Mouse (Mus musculus) heart, embryonic 13.5 days (tissue): Measurements from ENCODE around the gene Itgb5. TPM values are rescaled to one million over a fixed set of nuclear protein-coding genes. Genes with fewer than 3 reads are reported as not detected.

ENCODE experiments used
- ATAC-seq: fragments of 200-750 bp; cut with Nextera tagmentation; 2 replicates; pipeline ENCODE4 v1.8.0; 2017; ENCODE audit warnings: moderate TSS enrichment; ENCODE audit not compliant: insufficient number of reproducible peaks, low FRiP score, low TSS enrichment; ENCODE audit errors: extremely low read depth
- H3K27ac ChIP-seq: fragments of 300-500 bp; sonication (generic); replicated peaks from 2 replicates; pipeline ENCODE4 v1.5.1; 2015; ENCODE audit warnings: moderate library complexity, mild to moderate bottlenecking, inconsistent platforms
- H3K27me3 ChIP-seq: fragments of 300-500 bp; sonication (generic); replicated peaks from 2 replicates; pipeline ENCODE4 v1.6.1; 2015; ENCODE audit warnings: mild to moderate bottlenecking, inconsistent platforms
- H3K36me3 ChIP-seq: fragments of 300-500 bp; sonication (generic); 2 replicates; pipeline ENCODE4 v1.6.1; 2015; ENCODE audit warnings: mild to moderate bottlenecking, inconsistent platforms
- H3K4me1 ChIP-seq: fragments of 300-500 bp; sonication (generic); 2 replicates; pipeline ENCODE4 v1.6.1; 2015; ENCODE audit warnings: inconsistent platforms
- H3K4me2 ChIP-seq: fragments of 300-500 bp; sonication (generic); 2 replicates; pipeline ENCODE4 v1.6.1; 2015; ENCODE audit warnings: inconsistent platforms, mild to moderate bottlenecking, moderate library complexity
- H3K4me3 ChIP-seq: fragments of 300-500 bp; sonication (generic); 2 replicates; pipeline ENCODE4 v1.5.1; 2015; ENCODE audit warnings: moderate library complexity, mild to moderate bottlenecking, inconsistent platforms
- H3K9ac ChIP-seq: fragments of 300-500 bp; sonication (generic); 2 replicates; pipeline ENCODE4 v1.6.1; 2015; ENCODE audit warnings: inconsistent platforms, mild to moderate bottlenecking, moderate library complexity
- H3K9me3 ChIP-seq: fragments of 300-500 bp; sonication (generic); 2 replicates; pipeline ENCODE4 v1.6.1; 2016; ENCODE audit warnings: inconsistent platforms
- WGBS: fragments of 180-500 bp; shearing (Covaris S2); methylation state at CpG from one replicate; pipeline ENCODE4 v1.1.7; 2015; ENCODE audit warnings: mixed read lengths; 5-methylcytosine and 5-hydroxymethylcytosine counted together
- polyA plus RNA-seq: library from polyadenylated mRNA; unstranded; fragments of >200 nt; fragmentation: Nextera tagmentation; extraction: Ambion mirVana; gene quantifications from 2 replicates; pipeline ENCODE4 v1.2.1, GENCODE M21; 2015

The Itgb5 gene
- polyA plus RNA-seq, 1 experiment from 2014 or later, result 37.6 TPM

DNA sequence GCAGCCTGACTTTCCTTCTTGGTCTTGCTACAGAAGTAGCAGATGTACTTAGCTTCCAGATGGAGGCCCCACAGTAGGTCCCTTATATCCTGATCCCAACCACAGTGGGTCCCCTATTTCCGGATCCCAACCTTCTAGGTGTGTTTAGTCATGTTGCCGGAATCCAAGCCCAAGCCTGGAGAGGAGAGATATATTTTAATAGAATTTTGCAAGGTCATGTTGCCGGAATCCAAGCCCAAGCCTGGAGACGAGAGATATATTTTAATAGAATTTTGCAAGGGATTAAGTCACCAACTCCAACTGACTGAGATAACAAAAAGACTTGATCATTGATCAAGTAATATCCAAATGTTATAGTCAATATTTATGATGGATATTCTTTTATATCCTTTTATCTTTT is 51.3 kb downstream of the Itgb5 start:
- Histone ChIP-seq H3K9me3 (no peaks in the 10 kb centered on the region), H3K4me1 (peaks cover 87% of the 10 kb centered on the region), H3K4me2 (no peak overlapping the region), H3K9ac (no peak overlapping the region), H3K27me3 (no peaks in the 10 kb centered on the region), H3K4me3 (no peak overlapping the region), H3K27ac (no peak overlapping the region), H3K36me3 (peaks cover 14% of the 10 kb centered on the region)
- no peak for ATAC-seq
- WGBS, result 85% methylated on average over 4 of the region's 4 CpGs

GRCm38 (mm10) chr16:33882540-33882939 is 53.1 kb downstream of the Itgb5 start:
- peak; percentile 48; the same call in 1 of the 2 replicates for ATAC-seq

GRCm38 (mm10) chr16:33883046-33883975 is 53.8 kb downstream of the Itgb5 start:
- H3K4me1 ChIP-seq, result peaks cover 79% of the 10 kb centered on the region
- no peaks in the 10 kb centered on the region for H3K27me3 ChIP-seq
- H3K9ac ChIP-seq, result peak overlapping the region; percentile 59
- no peaks in the 10 kb centered on the region for H3K9me3 ChIP-seq
- H3K36me3 ChIP-seq, result peaks cover 3% of the 10 kb centered on the region; the same call in 1 of the 2 replicates
- no peak overlapping the region for H3K4me3 ChIP-seq
- 50% methylated on average over 16 of the region's 16 CpGs for WGBS
- ATAC-seq, result no peak
- no peak overlapping the region for H3K4me2 ChIP-seq
- peak overlapping the region; percentile 86 for H3K27ac ChIP-seq

More at GRCm38 (mm10) chr16:33882540-33882939, 53.1 kb downstream of the Itgb5 start:
- Histone ChIP-seq H3K9ac (peak overlapping the region; percentile 59), H3K36me3 (peaks cover 5% of the 10 kb centered on the region; the same call in 1 of the 2 replicates), H3K4me3 (no peak overlapping the region), H3K27ac (peak overlapping the region; percentile 86), H3K4me1 (peaks cover 87% of the 10 kb centered on the region), H3K9me3 (no peaks in the 10 kb centered on the region), H3K27me3 (no peaks in the 10 kb centered on the region), H3K4me2 (no peak overlapping the region)
- WGBS, result 31% methylated on average over 4 of the region's 4 CpGs

DNA sequence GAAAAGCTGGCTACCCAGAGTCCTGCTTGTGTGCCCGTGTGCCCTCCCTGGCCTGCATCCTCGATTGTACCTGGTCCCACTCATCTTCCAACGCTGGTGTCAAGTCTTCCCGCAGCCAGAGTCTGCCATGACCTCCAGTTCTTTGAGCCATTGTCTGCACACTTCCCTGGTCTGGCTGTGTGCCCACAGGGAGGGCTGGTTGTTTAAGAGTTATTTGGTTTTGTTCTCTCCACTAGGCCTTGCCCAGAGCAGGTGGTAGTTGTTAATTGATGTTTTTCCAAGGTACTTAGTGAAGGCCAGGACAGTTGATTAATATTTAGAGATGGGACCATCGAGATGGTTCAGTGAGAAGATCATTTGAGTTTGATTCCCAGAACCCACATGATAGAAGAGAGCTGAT is 54.7 kb downstream of the Itgb5 start:
- Histone ChIP-seq H3K4me2 (no peak overlapping the region), H3K9ac (no peak overlapping the region), H3K4me1 (peaks cover 76% of the 10 kb centered on the region), H3K36me3 (peaks cover 3% of the 10 kb centered on the region; the same call in 1 of the 2 replicates), H3K4me3 (no peak overlapping the region), H3K27ac (peak overlapping the region; percentile 86), H3K9me3 (no peaks in the 10 kb centered on the region), H3K27me3 (no peaks in the 10 kb centered on the region)
- ATAC-seq, result no peak
- 68% methylated on average over 5 of the region's 5 CpGs for WGBS

GRCm38 (mm10) chr16:33885021-33885471 is 55.6 kb downstream of the Itgb5 start:
- Histone ChIP-seq H3K4me2 (no peak overlapping the region), H3K36me3 (peaks cover 3% of the 10 kb centered on the region; the same call in 1 of the 2 replicates), H3K9ac (no peak overlapping the region), H3K27me3 (no peaks in the 10 kb centered on the region), H3K27ac (no peak overlapping the region), H3K9me3 (no peaks in the 10 kb centered on the region), H3K4me1 (peaks cover 71% of the 10 kb centered on the region), H3K4me3 (no peak overlapping the region)
- ATAC-seq, result no peak
- WGBS, result 37% methylated on average over 11 of the region's 11 CpGs

DNA sequence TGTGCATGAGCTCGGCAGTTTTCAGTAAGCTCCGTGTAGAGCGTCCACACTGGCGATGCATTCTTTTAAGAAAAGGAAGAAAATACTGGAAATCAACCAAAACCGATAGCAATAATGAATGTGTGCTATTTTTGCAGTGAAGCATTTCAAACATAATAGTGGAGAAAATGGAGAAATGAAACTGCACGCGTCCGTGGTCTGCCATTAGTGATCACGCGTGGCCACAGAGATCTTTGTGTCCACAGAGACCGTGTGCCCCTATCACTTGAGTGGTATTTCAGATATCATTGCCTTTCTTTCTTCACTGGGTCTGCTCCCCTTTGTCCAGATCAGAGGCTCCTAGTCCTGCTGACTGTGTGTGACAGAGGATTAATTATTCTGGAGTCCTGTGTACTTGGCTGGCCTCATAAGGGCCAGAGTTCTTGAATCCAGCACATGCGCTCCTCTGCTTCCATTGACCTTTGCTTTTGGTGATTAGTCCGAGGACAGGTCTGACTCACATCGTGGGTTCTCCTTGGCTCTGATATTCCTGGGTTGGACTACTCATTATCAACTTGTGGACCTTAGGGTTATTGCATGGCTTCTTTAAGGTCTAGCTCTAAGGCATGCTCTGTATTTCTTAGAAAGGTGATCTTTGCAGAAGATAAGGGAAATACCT is 56.3 kb downstream of the Itgb5 start:
- 82% methylated on average over 14 of the region's 14 CpGs for WGBS
- no peaks in the 10 kb centered on the region for H3K9me3 ChIP-seq
- ATAC-seq, result no peak
- peaks cover 71% of the 10 kb centered on the region for H3K4me1 ChIP-seq
- H3K36me3 ChIP-seq, result peaks cover 3% of the 10 kb centered on the region; the same call in 1 of the 2 replicates
- H3K4me2 ChIP-seq, result no peak overlapping the region
- H3K27me3 ChIP-seq, result no peaks in the 10 kb centered on the region
- H3K9ac ChIP-seq, result no peak overlapping the region
- no peak overlapping the region for H3K4me3 ChIP-seq
- H3K27ac ChIP-seq, result no peak overlapping the region

DNA sequence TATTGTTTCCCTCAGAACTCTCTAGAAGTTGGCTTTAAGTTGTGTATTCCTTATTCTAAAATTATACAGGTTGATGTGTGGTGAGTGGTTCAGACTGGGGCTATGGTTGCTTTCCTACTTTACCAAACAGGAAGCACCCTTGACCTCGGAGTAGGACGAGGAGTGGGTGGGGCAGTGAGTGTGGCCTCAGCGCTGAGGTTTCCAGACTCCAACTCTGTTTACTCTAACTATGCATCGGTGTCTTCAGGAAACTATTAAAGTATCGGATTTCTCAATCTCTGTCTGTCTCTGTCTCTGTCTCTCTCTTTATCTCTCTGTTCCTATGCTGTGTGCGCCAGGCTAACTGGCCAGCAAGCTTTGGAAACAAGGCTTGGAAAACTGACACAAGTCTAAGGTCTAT is 57.2 kb downstream of the Itgb5 start:
- peaks cover 78% of the 10 kb centered on the region for H3K4me1 ChIP-seq
- WGBS, result 38% methylated on average over 6 of the region's 6 CpGs
- no peaks in the 10 kb centered on the region for H3K9me3 ChIP-seq
- ATAC-seq, result no peak
- no peak overlapping the region for H3K4me3 ChIP-seq
- H3K27ac ChIP-seq, result no peak overlapping the region
- H3K27me3 ChIP-seq, result no peaks in the 10 kb centered on the region
- no peak overlapping the region for H3K4me2 ChIP-seq
- peaks cover 3% of the 10 kb centered on the region; the same call in 1 of the 2 replicates for H3K36me3 ChIP-seq
- H3K9ac ChIP-seq, result no peak overlapping the region

GRCm38 (mm10) chr16:33887981-33888380 is 58.5 kb downstream of the Itgb5 start:
- WGBS, result 85% methylated on average over 2 of the region's 2 CpGs
- H3K27me3 ChIP-seq, result no peaks in the 10 kb centered on the region
- H3K4me1 ChIP-seq, result peaks cover 78% of the 10 kb centered on the region
- no peak overlapping the region for H3K4me3 ChIP-seq
- H3K36me3 ChIP-seq, result peaks cover 3% of the 10 kb centered on the region; the same call in 1 of the 2 replicates
- H3K9me3 ChIP-seq, result no peaks in the 10 kb centered on the region
- no peak overlapping the region for H3K4me2 ChIP-seq
- ATAC-seq, result no peak
- H3K27ac ChIP-seq, result no peak overlapping the region
- no peak overlapping the region for H3K9ac ChIP-seq

GRCm38 (mm10) chr16:33889000-33889607 is 59.6 kb downstream of the Itgb5 start:
- Histone ChIP-seq H3K4me3 (no peak overlapping the region), H3K9me3 (no peaks in the 10 kb centered on the region), H3K4me2 (no peak overlapping the region), H3K9ac (no peak overlapping the region), H3K27me3 (no peaks in the 10 kb centered on the region), H3K27ac (no peak overlapping the region), H3K36me3 (peaks cover 3% of the 10 kb centered on the region; the same call in 1 of the 2 replicates), H3K4me1 (peaks cover 74% of the 10 kb centered on the region)
- ATAC-seq, result no peak
- WGBS, result 76% methylated on average over 13 of the region's 13 CpGs

DNA sequence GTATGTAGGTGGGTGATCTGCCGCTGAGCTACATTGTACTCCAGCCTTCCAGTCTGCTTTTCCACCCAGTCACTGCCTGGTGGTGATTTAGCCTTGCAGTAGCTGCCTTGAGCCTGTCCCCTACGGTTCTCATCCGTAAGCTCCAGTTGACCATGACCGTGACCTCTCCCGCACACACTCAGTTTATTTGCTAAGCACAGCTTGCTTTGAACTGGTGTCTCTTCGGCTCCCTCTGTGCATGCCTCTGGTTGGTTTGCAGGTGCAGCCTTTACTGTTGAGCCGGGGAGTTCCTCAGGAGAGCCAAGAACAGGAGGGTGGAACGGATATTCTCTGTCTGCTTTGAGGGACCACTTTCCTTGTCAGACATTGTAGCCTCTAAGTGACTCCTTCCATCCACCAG is 61.6 kb downstream of the Itgb5 start:
- Histone ChIP-seq H3K36me3 (no peaks in the 10 kb centered on the region), H3K27me3 (no peaks in the 10 kb centered on the region), H3K4me3 (no peak overlapping the region), H3K9me3 (no peaks in the 10 kb centered on the region), H3K9ac (peak overlapping the region; percentile 60), H3K4me2 (peak overlapping the region; percentile 65), H3K27ac (peak overlapping the region; percentile 88), H3K4me1 (peaks cover 67% of the 10 kb centered on the region)
- WGBS, result 76% methylated on average over 8 of the region's 8 CpGs
- no peak for ATAC-seq
